Mouse (Mus musculus) midbrain, embryonic 14.5 days (tissue): ENCODE results near the gene Zbtb12. TPM values are rescaled to one million over a fixed set of nuclear protein-coding genes. Genes with fewer than 3 reads are reported as not detected.

ENCODE experiments used
- ATAC-seq: fragments of 200-750 bp; cut with Nextera tagmentation; 2 replicates; pipeline ENCODE4 v1.8.0; 2017; ENCODE audit warnings: moderate number of reproducible peaks, moderate library complexity; ENCODE audit not compliant: low FRiP score, low TSS enrichment
- DNase-seq: peaks from one replicate; pipeline ENCODE4 v3.0.0-alpha.2; 2015
- H3K27ac ChIP-seq: fragments of 300-500 bp; sonication (generic); replicated peaks from 2 replicates; pipeline ENCODE4 v1.5.1; 2014; ENCODE audit warnings: mild to moderate bottlenecking, low read depth, low read length, moderate library complexity
- H3K27me3 ChIP-seq: fragments of 300-500 bp; sonication (generic); 2 replicates; pipeline ENCODE4 v1.6.1; 2014; ENCODE audit warnings: low read length, control low read depth, mixed read lengths; ENCODE audit not compliant: control insufficient read depth, insufficient read depth
- H3K36me3 ChIP-seq: fragments of 300-500 bp; sonication (generic); 2 replicates; pipeline ENCODE4 v1.6.1; 2014; ENCODE audit warnings: low read length, control low read depth; ENCODE audit not compliant: control insufficient read depth, insufficient read depth
- H3K4me1 ChIP-seq: fragments of 300-500 bp; sonication (generic); 2 replicates; pipeline ENCODE4 v1.6.1; 2014; ENCODE audit warnings: mild to moderate bottlenecking, antibody characterized with exemption, low read length, control low read depth; ENCODE audit not compliant: control insufficient read depth, insufficient read depth
- H3K4me2 ChIP-seq: fragments of 300-500 bp; sonication (generic); 2 replicates; pipeline ENCODE4 v1.6.1; 2014; ENCODE audit warnings: mild to moderate bottlenecking, low read length, moderate library complexity
- H3K4me3 ChIP-seq: fragments of 300-500 bp; sonication (generic); replicated peaks from 2 replicates; pipeline ENCODE4 v1.5.1; 2014; ENCODE audit warnings: low read depth, low read length
- H3K9ac ChIP-seq: fragments of 300-500 bp; sonication (generic); replicated peaks from 2 replicates; pipeline ENCODE4 v1.6.1; 2014; ENCODE audit warnings: mild to moderate bottlenecking, low read length, moderate library complexity
- H3K9me3 ChIP-seq: fragments of 300-500 bp; sonication (generic); 2 replicates; pipeline ENCODE4 v1.6.1; 2016; ENCODE audit warnings: low read length, control low read depth, mixed read lengths; ENCODE audit not compliant: control insufficient read depth
- WGBS: fragments of 180-500 bp; shearing (Covaris S2); extraction: QIAGEN DNeasy Blood & Tissue Kit; methylation state at CpG from one replicate; pipeline ENCODE4 v1.1.7; 2014; 5-methylcytosine and 5-hydroxymethylcytosine counted together
- polyA plus RNA-seq: library from polyadenylated mRNA; unstranded; fragments of >200 nt; fragmentation: Nextera tagmentation; extraction: Ambion mirVana; gene quantifications from 2 replicates; pipeline ENCODE4 v1.2.1, GENCODE M21; 2014

Gene Zbtb12
- polyA plus RNA-seq, 1 experiment from 2014 or later = 3.0 TPM

GRCm38 (mm10) chr17:34924258-34924657, 45.0 kb downstream of the Zbtb12 start:
- no peak overlapping the region for H3K4me2 ChIP-seq
- 61% methylated on average over 5 of the region's 5 CpGs for WGBS
- no peak overlapping the region for H3K9ac ChIP-seq
- H3K4me1 ChIP-seq = no peaks in the 10 kb centered on the region
- no peaks in the 10 kb centered on the region for H3K36me3 ChIP-seq
- H3K4me3 ChIP-seq = no peak overlapping the region
- DNase-seq (no peak), ATAC-seq (no peak)
- no peaks in the 10 kb centered on the region for H3K9me3 ChIP-seq
- H3K27ac ChIP-seq = no peak overlapping the region
- no peaks in the 10 kb centered on the region for H3K27me3 ChIP-seq

- DNase-seq (no peak), ATAC-seq (no peak)
- Histone ChIP-seq H3K27me3 (no peaks in the 10 kb centered on the region), H3K9me3 (no peaks in the 10 kb centered on the region), H3K4me2 (no peak overlapping the region), H3K4me1 (peaks cover 10% of the 10 kb centered on the region), H3K27ac (no peak overlapping the region), H3K36me3 (no peaks in the 10 kb centered on the region), H3K9ac (no peak overlapping the region), H3K4me3 (no peak overlapping the region)
- WGBS = 87% methylated on average over 18 of the region's 18 CpGs
Measured at GRCm38 (mm10) chr17:34927306-34928019, 48.2 kb downstream of the Zbtb12 start.

GRCm38 (mm10) chr17:34928841-34929240, 49.6 kb downstream of the Zbtb12 start:
- DNase-seq (no peak), ATAC-seq (no peak)
- Histone ChIP-seq H3K4me3 (no peak overlapping the region), H3K4me2 (no peak overlapping the region), H3K4me1 (peaks cover 11% of the 10 kb centered on the region), H3K27me3 (no peaks in the 10 kb centered on the region), H3K27ac (no peak overlapping the region), H3K9me3 (no peaks in the 10 kb centered on the region), H3K36me3 (peaks cover 11% of the 10 kb centered on the region; the same call in 1 of the 2 replicates), H3K9ac (no peak overlapping the region)
- WGBS = 74% methylated on average over 4 of the region's 4 CpGs

GRCm38 (mm10) chr17:34931061-34931734, 51.9 kb downstream of the Zbtb12 start, which contains the start of gene Neu1:
Neu1 (plus strand) TSS chr17:34931253.
- Histone ChIP-seq H3K27me3 (no peaks in the 10 kb centered on the region), H3K9ac (peak within 1 kb of the TSS; percentile 80), H3K4me2 (peak within 1 kb of the TSS; percentile 97), H3K27ac (peak within 1 kb of the TSS; percentile 54), H3K36me3 (peaks cover 30% of the 10 kb centered on the region), H3K4me3 (peak within 1 kb of the TSS; percentile 82), H3K9me3 (no peaks in the 10 kb centered on the region), H3K4me1 (peaks cover 11% of the 10 kb centered on the region)
- WGBS = under 1% methylated on average over 38 of the region's 38 CpGs
- peak; percentile 96 for ATAC-seq
- DNase-seq = peak; percentile 99

- Histone ChIP-seq H3K36me3 (peaks cover 30% of the 10 kb centered on the region), H3K4me1 (peaks cover 11% of the 10 kb centered on the region), H3K27ac (peak overlapping the region; percentile 54), H3K9ac (peak overlapping the region; percentile 80), H3K27me3 (no peaks in the 10 kb centered on the region), H3K4me2 (peak overlapping the region; percentile 97), H3K4me3 (peak overlapping the region; percentile 82), H3K9me3 (no peaks in the 10 kb centered on the region)
- peak; percentile 63 for DNase-seq
- WGBS = 12% methylated on average over 14 of the region's 14 CpGs
- no peak; the same call in 1 of the 2 replicates for ATAC-seq
Measured at GRCm38 (mm10) chr17:34931735-34932098, 52.4 kb downstream of the Zbtb12 start.

- Histone ChIP-seq H3K4me3 (peak overlapping the region; percentile 82), H3K9me3 (no peaks in the 10 kb centered on the region), H3K4me2 (peak overlapping the region; percentile 97), H3K27ac (no peak overlapping the region), H3K27me3 (no peaks in the 10 kb centered on the region), H3K4me1 (peaks cover 11% of the 10 kb centered on the region), H3K36me3 (peaks cover 30% of the 10 kb centered on the region), H3K9ac (peak overlapping the region; percentile 80)
- no peak for ATAC-seq
- WGBS = 96% methylated on average over 8 of the region's 8 CpGs
- no peak for DNase-seq
Measured at GRCm38 (mm10) chr17:34932287-34932686, 53.0 kb downstream of the Zbtb12 start.

- no peak overlapping the region for H3K9ac ChIP-seq
- WGBS = 64% methylated on average over 24 of the region's 24 CpGs
- no peak for ATAC-seq
- no peak overlapping the region for H3K4me3 ChIP-seq
- H3K9me3 ChIP-seq = no peaks in the 10 kb centered on the region
- H3K36me3 ChIP-seq = peaks cover 30% of the 10 kb centered on the region
- peaks cover 11% of the 10 kb centered on the region for H3K4me1 ChIP-seq
- DNase-seq = no peak
- no peak overlapping the region for H3K27ac ChIP-seq
- no peaks in the 10 kb centered on the region for H3K27me3 ChIP-seq
- no peak overlapping the region for H3K4me2 ChIP-seq
Measured at GRCm38 (mm10) chr17:34934031-34934430, 54.7 kb downstream of the Zbtb12 start.

GRCm38 (mm10) chr17:34934830-34935229, 55.5 kb downstream of the Zbtb12 start:
- peaks cover 30% of the 10 kb centered on the region for H3K36me3 ChIP-seq
- no peak overlapping the region for H3K4me3 ChIP-seq
- no peaks in the 10 kb centered on the region for H3K27me3 ChIP-seq
- H3K4me2 ChIP-seq = no peak overlapping the region
- WGBS = 63% methylated on average over 8 of the region's 8 CpGs
- H3K27ac ChIP-seq = no peak overlapping the region
- no peak for DNase-seq
- H3K9me3 ChIP-seq = no peaks in the 10 kb centered on the region
- H3K4me1 ChIP-seq = peaks cover 11% of the 10 kb centered on the region
- H3K9ac ChIP-seq = no peak overlapping the region
- ATAC-seq = no peak
